Mouse (Mus musculus): ENCODE measurements around the gene Ctu2. TPM values are rescaled to one million over a fixed set of nuclear protein-coding genes. Genes with fewer than 3 reads are reported as not detected.

Ctu2 gene
- polyA plus RNA-seq, 1 experiment from 2014 or later: 85.1 TPM

GRCm38 (mm10) chr8:122469965-122470364, 6.0 kb upstream of the Ctu2 start:
- Histone ChIP-seq H3K27ac (ENCODE audit: low read depth, low read length) (no peak overlapping the region), H3K9me3 (ENCODE audit: control insufficient read depth, low read length) (no peaks in the 10 kb centered on the region), H3K4me3 (ENCODE audit: low read length) (no peak overlapping the region), H3K27me3 (replicated peaks; ENCODE audit: control insufficient read depth, insufficient read depth, low read length) (no peaks in the 10 kb centered on the region), H3K36me3 (ENCODE audit: control insufficient read depth, insufficient read depth, low read length) (peaks cover 20% of the 10 kb centered on the region), H3K4me2 (ENCODE audit: low read length) (no peak overlapping the region), H3K4me1 (ENCODE audit: control insufficient read depth, insufficient read depth, low read depth, low read length) (peaks cover 11% of the 10 kb centered on the region), H3K9ac (ENCODE audit: low read depth, low read length) (no peak overlapping the region)
- no peak for ATAC-seq
- 84% methylated on average over 9 of the region's 10 CpGs for WGBS

GRCm38 (mm10) chr8:122470691-122471090, 5.3 kb upstream of the Ctu2 start:
- 86% methylated on average over 5 of the region's 5 CpGs for WGBS
- Histone ChIP-seq H3K27ac (ENCODE audit: low read depth, low read length) (no peak overlapping the region), H3K9me3 (ENCODE audit: control insufficient read depth, low read length) (no peaks in the 10 kb centered on the region), H3K4me2 (ENCODE audit: low read length) (no peak overlapping the region), H3K4me1 (ENCODE audit: control insufficient read depth, insufficient read depth, low read depth, low read length) (peaks cover 13% of the 10 kb centered on the region), H3K9ac (ENCODE audit: low read depth, low read length) (no peak overlapping the region), H3K27me3 (replicated peaks; ENCODE audit: control insufficient read depth, insufficient read depth, low read length) (no peaks in the 10 kb centered on the region), H3K36me3 (ENCODE audit: control insufficient read depth, insufficient read depth, low read length) (peaks cover 20% of the 10 kb centered on the region), H3K4me3 (ENCODE audit: low read length) (no peak overlapping the region)
- no peak for ATAC-seq

- Histone ChIP-seq H3K27ac (ENCODE audit: low read depth, low read length) (no peak overlapping the region), H3K4me2 (ENCODE audit: low read length) (no peak overlapping the region), H3K4me1 (ENCODE audit: control insufficient read depth, insufficient read depth, low read depth, low read length) (peaks cover 24% of the 10 kb centered on the region), H3K4me3 (ENCODE audit: low read length) (no peak overlapping the region), H3K27me3 (replicated peaks; ENCODE audit: control insufficient read depth, insufficient read depth, low read length) (no peaks in the 10 kb centered on the region), H3K36me3 (ENCODE audit: control insufficient read depth, insufficient read depth, low read length) (peaks cover 10% of the 10 kb centered on the region), H3K9me3 (ENCODE audit: control insufficient read depth, low read length) (no peaks in the 10 kb centered on the region), H3K9ac (ENCODE audit: low read depth, low read length) (no peak overlapping the region)
- WGBS: 95% methylated on average over 8 of the region's 8 CpGs
- no peak for ATAC-seq
Measured at GRCm38 (mm10) chr8:122473911-122474421, 2.0 kb upstream of the Ctu2 start.

GRCm38 (mm10) chr8:122474951-122475560, 887 bp upstream of the Ctu2 start:
- Histone ChIP-seq H3K27ac (ENCODE audit: low read depth, low read length) (peak overlapping the region; percentile 87), H3K36me3 (ENCODE audit: control insufficient read depth, insufficient read depth, low read length) (peaks cover 19% of the 10 kb centered on the region), H3K4me1 (ENCODE audit: control insufficient read depth, insufficient read depth, low read depth, low read length) (peaks cover 24% of the 10 kb centered on the region), H3K27me3 (replicated peaks; ENCODE audit: control insufficient read depth, insufficient read depth, low read length) (no peaks in the 10 kb centered on the region), H3K4me3 (ENCODE audit: low read length) (peak overlapping the region; percentile 99), H3K9ac (ENCODE audit: low read depth, low read length) (peak overlapping the region; percentile 94), H3K9me3 (ENCODE audit: control insufficient read depth, low read length) (no peaks in the 10 kb centered on the region), H3K4me2 (ENCODE audit: low read length) (peak overlapping the region; percentile 98)
- no peak for ATAC-seq
- WGBS: 14% methylated on average over 16 of the region's 16 CpGs

- no peak overlapping the region for H3K4me2 ChIP-seq (ENCODE audit: low read length)
- H3K27ac ChIP-seq (ENCODE audit: low read depth, low read length): no peak overlapping the region
- no peak overlapping the region for H3K9ac ChIP-seq (ENCODE audit: low read depth, low read length)
- H3K4me1 ChIP-seq (ENCODE audit: control insufficient read depth, insufficient read depth, low read depth, low read length): peaks cover under 1% of the 10 kb centered on the region; the same call in 1 of the 2 replicates
- no peaks in the 10 kb centered on the region for H3K27me3 ChIP-seq (replicated peaks; ENCODE audit: control insufficient read depth, insufficient read depth, low read length)
- H3K36me3 ChIP-seq (ENCODE audit: control insufficient read depth, insufficient read depth, low read length): peaks cover 51% of the 10 kb centered on the region
- no peak for ATAC-seq
- H3K9me3 ChIP-seq (ENCODE audit: control insufficient read depth, low read length): no peaks in the 10 kb centered on the region
- 94% methylated on average over 8 of the region's 8 CpGs for WGBS
- no peak overlapping the region for H3K4me3 ChIP-seq (ENCODE audit: low read length)
Measured at GRCm38 (mm10) chr8:122482448-122482847, 6.5 kb downstream of the Ctu2 start.

GRCm38 (mm10) chr8:122483877-122484276, 7.9 kb downstream of the Ctu2 start:
- Histone ChIP-seq H3K36me3 (ENCODE audit: control insufficient read depth, insufficient read depth, low read length) (peaks cover 46% of the 10 kb centered on the region), H3K4me2 (ENCODE audit: low read length) (no peak overlapping the region), H3K9ac (ENCODE audit: low read depth, low read length) (no peak overlapping the region), H3K9me3 (ENCODE audit: control insufficient read depth, low read length) (no peaks in the 10 kb centered on the region), H3K4me1 (ENCODE audit: control insufficient read depth, insufficient read depth, low read depth, low read length) (no peaks in the 10 kb centered on the region; the same call in 1 of the 2 replicates), H3K4me3 (ENCODE audit: low read length) (no peak overlapping the region), H3K27ac (ENCODE audit: low read depth, low read length) (no peak overlapping the region), H3K27me3 (replicated peaks; ENCODE audit: control insufficient read depth, insufficient read depth, low read length) (no peaks in the 10 kb centered on the region)
- 96% methylated on average over 7 of the region's 7 CpGs for WGBS
- no peak for ATAC-seq

- Histone ChIP-seq H3K36me3 (ENCODE audit: control insufficient read depth, insufficient read depth, low read length) (peaks cover 39% of the 10 kb centered on the region), H3K4me2 (ENCODE audit: low read length) (no peak overlapping the region), H3K27me3 (replicated peaks; ENCODE audit: control insufficient read depth, insufficient read depth, low read length) (no peaks in the 10 kb centered on the region), H3K27ac (ENCODE audit: low read depth, low read length) (no peak overlapping the region), H3K9ac (ENCODE audit: low read depth, low read length) (no peak overlapping the region), H3K4me1 (ENCODE audit: control insufficient read depth, insufficient read depth, low read depth, low read length) (no peaks in the 10 kb centered on the region; the same call in 1 of the 2 replicates), H3K9me3 (ENCODE audit: control insufficient read depth, low read length) (no peaks in the 10 kb centered on the region), H3K4me3 (ENCODE audit: low read length) (no peak overlapping the region)
- 94% methylated on average over 12 of the region's 12 CpGs for WGBS
- no peak for ATAC-seq
Measured at GRCm38 (mm10) chr8:122484831-122485230, 8.9 kb downstream of the Ctu2 start.

GRCm38 (mm10) chr8:122488387-122488786, 12.4 kb downstream of the Ctu2 start:
- H3K4me3 ChIP-seq (ENCODE audit: low read length): no peak overlapping the region
- ATAC-seq: no peak
- H3K27ac ChIP-seq (ENCODE audit: low read depth, low read length): no peak overlapping the region
- peaks cover 11% of the 10 kb centered on the region for H3K36me3 ChIP-seq (ENCODE audit: control insufficient read depth, insufficient read depth, low read length)
- H3K9ac ChIP-seq (ENCODE audit: low read depth, low read length): no peak overlapping the region
- H3K4me1 ChIP-seq (ENCODE audit: control insufficient read depth, insufficient read depth, low read depth, low read length): no peaks in the 10 kb centered on the region; the same call in 1 of the 2 replicates
- no peak overlapping the region for H3K4me2 ChIP-seq (ENCODE audit: low read length)
- H3K9me3 ChIP-seq (ENCODE audit: control insufficient read depth, low read length): no peaks in the 10 kb centered on the region
- WGBS: 82% methylated on average over 9 of the region's 9 CpGs
- no peaks in the 10 kb centered on the region for H3K27me3 ChIP-seq (replicated peaks; ENCODE audit: control insufficient read depth, insufficient read depth, low read length)

- no peaks in the 10 kb centered on the region for H3K27me3 ChIP-seq (replicated peaks; ENCODE audit: control insufficient read depth, insufficient read depth, low read length)
- H3K4me3 ChIP-seq (ENCODE audit: low read length): no peak overlapping the region
- 82% methylated on average over 12 of the region's 12 CpGs for WGBS
- no peak overlapping the region for H3K27ac ChIP-seq (ENCODE audit: low read depth, low read length)
- no peaks in the 10 kb centered on the region for H3K4me1 ChIP-seq (ENCODE audit: control insufficient read depth, insufficient read depth, low read depth, low read length)
- H3K36me3 ChIP-seq (ENCODE audit: control insufficient read depth, insufficient read depth, low read length): no peaks in the 10 kb centered on the region
- H3K4me2 ChIP-seq (ENCODE audit: low read length): no peak overlapping the region
- ATAC-seq: no peak
- H3K9me3 ChIP-seq (ENCODE audit: control insufficient read depth, low read length): no peaks in the 10 kb centered on the region
- no peak overlapping the region for H3K9ac ChIP-seq (ENCODE audit: low read depth, low read length)
Measured at GRCm38 (mm10) chr8:122497016-122497734, 21.2 kb downstream of the Ctu2 start.

Data from hindbrain, embryonic 16.5 days (tissue).